Comparison of ENCODE assay signal across 16 mouse cellular contexts in genomic region chr1:185277022-185277421, GRCm38 (mm10). TPM values are rescaled to one million over a fixed set of nuclear protein-coding genes. Genes with fewer than 3 reads are reported as not detected.
DNase-seq lines count a peak whose midpoint lies in the region; ATAC-seq and TF ChIP-seq lines count a peak whose summit lies in the region.
"Had no signal": no experiment of that assay in that cellular context is flagged by ENCODE, and none has a peak within 500 bp of the region (broad histone marks: within the 10 kb centered on the region; RNA-seq: fewer than 3 reads in every experiment).

No protein-coding gene starts in this region.

- no peak for ATAC-seq in heart, embryonic 12.5 days (ENCODE audit: insufficient number of reproducible peaks, low FRiP score)
- ATAC-seq in lung, postnatal 0 days = peak; percentile 75
- ATAC-seq: forebrain, embryonic 14.5 days; intestine, embryonic 16.5 days had no signal

- TF ChIP-seq CTCF in lung, postnatal 0 days (IDR thresholded peaks at IDR 0.05) = no peak
- TF ChIP-seq CTCF in layer of hippocampus, adult 2 months (conservative IDR thresholded peaks at IDR 0.05) = no peak

- no peak overlapping the region for H3K9ac ChIP-seq in heart, embryonic 12.5 days
- H3K9ac ChIP-seq in lung, postnatal 0 days (replicated peaks; ENCODE audit: low read depth) = no peak overlapping the region
- H3K9ac ChIP-seq: heart, embryonic 13.5 days; hindbrain, embryonic 12.5 days; liver, embryonic 14.5 days had no signal

- H3K9me3 ChIP-seq in heart, embryonic 12.5 days (replicated peaks) = 0 out of 2 replicates have a peak, but pooled peaks cover 2% of the 10 kb centered on the region
- H3K9me3 ChIP-seq in lung, postnatal 0 days (ENCODE audit: low read length) = no peaks in the 10 kb centered on the region
- H3K9me3 ChIP-seq: hindbrain, embryonic 12.5 days had no signal

- H3K4me2 ChIP-seq in heart, embryonic 12.5 days = no peak overlapping the region
- no peak overlapping the region for H3K4me2 ChIP-seq in lung, postnatal 0 days (replicated peaks; ENCODE audit: low read depth, low read length)
- H3K4me2 ChIP-seq: heart, embryonic 13.5 days; hindbrain, embryonic 12.5 days had no signal

- H3K4me3 ChIP-seq in heart, embryonic 12.5 days = no peak overlapping the region
- H3K4me3 ChIP-seq in lung, postnatal 0 days (ENCODE audit: low read depth, low read length) = no peak overlapping the region
- no peak overlapping the region for H3K4me3 ChIP-seq in layer of hippocampus, adult 2 months
- H3K4me3 ChIP-seq: gastrocnemius, adult 2 months; heart, embryonic 13.5 days; hindbrain, embryonic 12.5 days had no signal

- peak; percentile 27 for DNase-seq in heart, adult 8-10 months (ENCODE audit: low spot score)
- peak; percentile 55 for DNase-seq in adrenal gland, postnatal 10 days
- DNase-seq in heart, postnatal 4 days = peak; percentile 19
- DNase-seq in lung, postnatal 0 days (ENCODE audit: low spot score) = peak; percentile 24
- no peak for DNase-seq in layer of hippocampus, adult 9-10 months (ENCODE audit: low spot score)
- DNase-seq in layer of hippocampus, adult 2 months (ENCODE audit: low spot score in 2 of 2) = no peak
- DNase-seq: cerebellum, postnatal 10 days; gastrocnemius, adult 2 months; layer of hippocampus, postnatal 36 days; left cerebral cortex, postnatal 4 days had no signal

- peaks cover 14% of the 10 kb centered on the region; the same call in 1 of the 2 replicates for H3K4me1 ChIP-seq in heart, embryonic 12.5 days (replicated peaks)
- H3K4me1 ChIP-seq in lung, postnatal 0 days (ENCODE audit: insufficient read depth, low read depth, low read length) = no peaks in the 10 kb centered on the region
- H3K4me1 ChIP-seq: hindbrain, embryonic 12.5 days had no signal

- H3K36me3 ChIP-seq in heart, embryonic 12.5 days = peaks cover 77% of the 10 kb centered on the region
- H3K36me3 ChIP-seq in lung, postnatal 0 days (ENCODE audit: insufficient read depth, low read length) = peaks cover 34% of the 10 kb centered on the region

- H3K27ac ChIP-seq in heart, embryonic 12.5 days (ENCODE audit: poor library complexity, severe bottlenecking) = no peak overlapping the region
- H3K27ac ChIP-seq in lung, postnatal 0 days (ENCODE audit: low read length) = no peak overlapping the region
- no peak overlapping the region for H3K27ac ChIP-seq in layer of hippocampus, adult 2 months
- H3K27ac ChIP-seq: gastrocnemius, adult 2 months; heart, embryonic 13.5 days; hindbrain, embryonic 12.5 days; liver, embryonic 14.5 days had no signal

- H3K27me3 ChIP-seq in heart, embryonic 12.5 days (replicated peaks) = no peaks in the 10 kb centered on the region
- H3K27me3 ChIP-seq in lung, postnatal 0 days (replicated peaks; ENCODE audit: insufficient read depth, low read length) = no peaks in the 10 kb centered on the region
- H3K27me3 ChIP-seq: heart, embryonic 13.5 days; hindbrain, embryonic 12.5 days had no signal

- TF ChIP-seq EP300 in lung, postnatal 0 days (IDR thresholded peaks at IDR 0.05) = peak; percentile 90

- WGBS in heart, embryonic 12.5 days = 67% methylated on average over 11 of the region's 11 CpGs
- 78% methylated on average over 11 of the region's 11 CpGs for WGBS in lung, postnatal 0 days

RNA-seq across cellular contexts. Expression of gene Iars2, which starts 52.2 kb away (rescaled TPM):
- total RNA-seq in heart, adult 8-10 months (2022) = 10 to 100 TPM; 77.9 to 85.2 (median 83.3) TPM
- 45.3 and 46.9 TPM in 2 replicates for polyA plus RNA-seq in heart, embryonic 12.5 days (2016; fragmentation: Nextera tagmentation; extraction: Ambion mirVana)
- total RNA-seq in adrenal gland, postnatal 10 days (2021) = 100 to 1,000 TPM; 103 to 111 TPM
- 10 to 100 TPM; 71.5 to 73.4 TPM for total RNA-seq in heart, postnatal 4 days (2021)
- 22.1 and 22.3 TPM in 2 replicates for polyA plus RNA-seq in lung, postnatal 0 days (2015; fragmentation: Nextera tagmentation; extraction: Ambion mirVana)
- total RNA-seq in layer of hippocampus, adult 2 months (2021) = 10 to 100 TPM; 29.9 to 34.3 TPM

RNA-seq across cellular contexts. Expression of gene Bpnt1, which starts 54.9 kb away (rescaled TPM):
- total RNA-seq in heart, adult 8-10 months (2022) = 10 to 100 TPM; 21.7 to 37.3 (median 30.3) TPM
- polyA plus RNA-seq in heart, embryonic 12.5 days (2016; fragmentation: Nextera tagmentation; extraction: Ambion mirVana) = 28.6 and 29.0 TPM in 2 replicates
- 10 to 100 TPM; 64.5 to 71.2 TPM for total RNA-seq in adrenal gland, postnatal 10 days (2021)
- 10 to 100 TPM; 27.8 to 29.8 TPM for total RNA-seq in heart, postnatal 4 days (2021)
- 30.5 and 32.6 TPM in 2 replicates for polyA plus RNA-seq in lung, postnatal 0 days (2015; fragmentation: Nextera tagmentation; extraction: Ambion mirVana)
- 10 to 100 TPM; 65.2 to 74.8 TPM for total RNA-seq in layer of hippocampus, adult 2 months (2021)

Comparison
In these comparisons a context has a peak if more than half of its experiments do, and no peak if none do; other contexts are left out.
1. DNase-seq: peak in heart, adult 8-10 months (single experiment), adrenal gland, postnatal 10 days (single experiment), heart, postnatal 4 days (single experiment) and lung, postnatal 0 days (single experiment); none in layer of hippocampus, adult 9-10 months (single experiment) and layer of hippocampus, adult 2 months (0 of 2).